Mouse (Mus musculus) gastrocnemius, adult 18-20 months (tissue): ENCODE results near the gene Fastkd5. TPM values are rescaled to one million over a fixed set of nuclear protein-coding genes. Genes with fewer than 3 reads are reported as not detected.

ENCODE experiments used
- DNase-seq: peaks from one replicate; pipeline ENCODE4 v3.0.0; 2021; ENCODE audit warnings: low spot score
- total RNA-seq, 2 experiments: library from RNA; stranded (reverse); gene quantifications; 2 replicates each; pipeline ENCODE4 v1.2.3; 2021

Fastkd5 gene
- total RNA-seq, 2 experiments from 2014 or later = 5.8 to 6.2 TPM

- DNase-seq = no peak
Measured at GRCm38 (mm10) chr2:130634006-130634738, 4.3 kb upstream of the Fastkd5 start.

GRCm38 (mm10) chr2:130632887-130633675, 3.3 kb upstream of the Fastkd5 start:
- no peak for DNase-seq

- DNase-seq = no peak
Measured at GRCm38 (mm10) chr2:130632416-130632815, 2.6 kb upstream of the Fastkd5 start.

GRCm38 (mm10) chr2:130629080-130629838, 568 bp downstream of the Fastkd5 start:
- DNase-seq = no peak

- DNase-seq = no peak
Measured at GRCm38 (mm10) chr2:130628424-130628823, 1.4 kb downstream of the Fastkd5 start.

- DNase-seq = no peak
Measured at GRCm38 (mm10) chr2:130618972-130619371, 10.9 kb downstream of the Fastkd5 start.

- DNase-seq = no peak
Measured at GRCm38 (mm10) chr2:130613091-130613490, 16.7 kb downstream of the Fastkd5 start.

- DNase-seq = no peak
Measured at GRCm38 (mm10) chr2:130602195-130602594, 27.6 kb downstream of the Fastkd5 start.

GRCm38 (mm10) chr2:130598399-130598798, 31.4 kb downstream of the Fastkd5 start:
- DNase-seq = no peak

GRCm38 (mm10) chr2:130597601-130598010, 32.2 kb downstream of the Fastkd5 start:
- no peak for DNase-seq

- no peak for DNase-seq
Measured at GRCm38 (mm10) chr2:130595596-130595995, 34.2 kb downstream of the Fastkd5 start.

- DNase-seq = peak; percentile 59
Measured at GRCm38 (mm10) chr2:130591016-130591415, 38.8 kb downstream of the Fastkd5 start.

- DNase-seq = peak; percentile 15
Measured at GRCm38 (mm10) chr2:130589761-130590160, 40.1 kb downstream of the Fastkd5 start.

- no peak for DNase-seq
Measured at GRCm38 (mm10) chr2:130589157-130589556, 40.7 kb downstream of the Fastkd5 start.

GRCm38 (mm10) chr2:130588373-130588772, 41.5 kb downstream of the Fastkd5 start:
- DNase-seq = no peak

GRCm38 (mm10) chr2:130586016-130586415, 43.8 kb downstream of the Fastkd5 start:
- no peak for DNase-seq

GRCm38 (mm10) chr2:130583902-130584560, 45.8 kb downstream of the Fastkd5 start:
- no peak for DNase-seq

GRCm38 (mm10) chr2:130582552-130582951, 47.3 kb downstream of the Fastkd5 start, which contains the start of gene Avp:
TSS of gene Avp (minus strand) at chr2:130582554.
- no peak for DNase-seq

- DNase-seq = no peak
Measured at GRCm38 (mm10) chr2:130581201-130581600, 48.6 kb downstream of the Fastkd5 start.

- no peak for DNase-seq
Measured at GRCm38 (mm10) chr2:130579791-130580190, 50.0 kb downstream of the Fastkd5 start.

GRCm38 (mm10) chr2:130578148-130578547, 51.7 kb downstream of the Fastkd5 start:
- DNase-seq = peak; percentile 47
